Mouse (Mus musculus) forebrain, postnatal 0 days (tissue): ENCODE measurements around the gene Prim2. TPM values are rescaled to one million over a fixed set of nuclear protein-coding genes. Genes with fewer than 3 reads are reported as not detected.

Source experiments
- ATAC-seq: fragments of 200-750 bp; cut with Nextera tagmentation; 2 replicates; pipeline ENCODE4 v1.8.0; 2017; ENCODE audit warnings: mild to moderate bottlenecking, moderate library complexity
- DNase-seq: peaks from one replicate; pipeline ENCODE4 v3.0.0-alpha.2; 2015
- H3K27ac ChIP-seq: fragments of 300-500 bp; sonication (generic); 2 replicates; pipeline ENCODE4 v1.5.1; 2014; ENCODE audit warnings: low read depth, mild to moderate bottlenecking, antibody characterized with exemption, low read length, moderate library complexity, mixed read lengths
- H3K27me3 ChIP-seq: fragments of 300-500 bp; sonication (generic); 2 replicates; pipeline ENCODE4 v1.6.1; 2014; ENCODE audit warnings: mild to moderate bottlenecking, low read length, mixed read lengths; ENCODE audit not compliant: insufficient read depth
- H3K36me3 ChIP-seq: fragments of 300-500 bp; sonication (generic); 2 replicates; pipeline ENCODE4 v1.6.1; 2014; ENCODE audit warnings: mild to moderate bottlenecking, moderate library complexity; ENCODE audit not compliant: insufficient read depth
- H3K4me1 ChIP-seq: fragments of 300-500 bp; sonication (generic); 2 replicates; pipeline ENCODE4 v1.6.1; 2014; ENCODE audit warnings: antibody characterized with exemption; ENCODE audit not compliant: insufficient read depth
- H3K4me2 ChIP-seq: fragments of 300-500 bp; sonication (generic); 2 replicates; pipeline ENCODE4 v1.6.1; 2014; ENCODE audit warnings: low read depth, mild to moderate bottlenecking, moderate library complexity
- H3K4me3 ChIP-seq: fragments of 300-500 bp; sonication (generic); 2 replicates; pipeline ENCODE4 v1.5.1; 2014; ENCODE audit warnings: low read depth, low read length, mixed read lengths
- H3K9ac ChIP-seq: fragments of 300-500 bp; sonication (generic); 2 replicates; pipeline ENCODE4 v1.6.1; 2014; ENCODE audit warnings: mild to moderate bottlenecking
- H3K9me3 ChIP-seq: fragments of 300-500 bp; sonication (generic); 2 replicates; pipeline ENCODE4 v1.6.1; 2016; ENCODE audit warnings: low read length
- CTCF ChIP-seq: sonication (generic); IDR thresholded peaks from 2 replicates; pipeline ENCODE4 v1.5.1; 2016; ENCODE audit warnings: antibody characterized with exemption, control low read depth, low read depth
- WGBS: fragments of 180-500 bp; shearing (Covaris S2); extraction: QIAGEN DNeasy Blood & Tissue Kit; methylation state at CpG from one replicate; pipeline ENCODE4 v1.1.7; 2014; 5-methylcytosine and 5-hydroxymethylcytosine counted together
- polyA plus RNA-seq: library from polyadenylated mRNA; unstranded; fragments of >200 nt; fragmentation: Nextera tagmentation; extraction: Ambion mirVana; gene quantifications from 2 replicates; pipeline ENCODE4 v1.2.1, GENCODE M21; 2015
- total RNA-seq: library from RNA; depleted of rRNA; stranded (reverse); fragments of >200 nt; gene quantifications from 2 replicates; pipeline ENCODE4 v1.2.3, GENCODE M21; 2014

Gene Prim2
- total and polyA plus RNA-seq, 2 experiments from 2014 or later = 18.3 to 26.9 TPM

- Histone ChIP-seq H3K27ac (no peak overlapping the region), H3K9ac (no peak overlapping the region), H3K9me3 (no peaks in the 10 kb centered on the region), H3K4me1 (no peaks in the 10 kb centered on the region), H3K27me3 (no peaks in the 10 kb centered on the region), H3K4me3 (no peak overlapping the region), H3K36me3 (no peaks in the 10 kb centered on the region), H3K4me2 (no peak overlapping the region)
- no peak for DNase-seq
- ATAC-seq = no peak
- no peak for TF ChIP-seq CTCF
- whole genome bisulfite sequencing = 87% methylated on average over 4 of the region's 4 CpGs
Observed at GRCm38 (mm10) chr1:33511310-33511709, 158.3 kb downstream of the Prim2 start.

GRCm38 (mm10) chr1:33504371-33504770 lies 165.2 kb downstream of the Prim2 start:
- H3K4me2 ChIP-seq = no peak overlapping the region
- no peak overlapping the region for H3K9ac ChIP-seq
- no peaks in the 10 kb centered on the region; the same call in 1 of the 2 replicates for H3K4me1 ChIP-seq
- no peak overlapping the region for H3K27ac ChIP-seq
- DNase-seq (no peak), ATAC-seq (no peak)
- no peak for TF ChIP-seq CTCF
- 97% methylated on average over 5 of the region's 5 CpGs for WGBS
- H3K27me3 ChIP-seq = no peaks in the 10 kb centered on the region
- H3K9me3 ChIP-seq = no peaks in the 10 kb centered on the region
- H3K4me3 ChIP-seq = no peak overlapping the region
- no peaks in the 10 kb centered on the region for H3K36me3 ChIP-seq

- no peaks in the 10 kb centered on the region; the same call in 1 of the 2 replicates for H3K4me1 ChIP-seq
- H3K36me3 ChIP-seq = no peaks in the 10 kb centered on the region
- WGBS = 55% methylated on average over 7 of the region's 7 CpGs
- ATAC-seq (no peak), DNase-seq (no peak)
- no peaks in the 10 kb centered on the region for H3K9me3 ChIP-seq
- H3K4me2 ChIP-seq = no peak overlapping the region
- no peaks in the 10 kb centered on the region for H3K27me3 ChIP-seq
- H3K27ac ChIP-seq = no peak overlapping the region
- no peak overlapping the region for H3K9ac ChIP-seq
- no peak for TF ChIP-seq CTCF
- no peak overlapping the region for H3K4me3 ChIP-seq
Observed at GRCm38 (mm10) chr1:33502890-33503289, 166.7 kb downstream of the Prim2 start.

- H3K27me3 ChIP-seq = no peaks in the 10 kb centered on the region
- H3K36me3 ChIP-seq = no peaks in the 10 kb centered on the region
- no peak for ATAC-seq
- H3K9ac ChIP-seq = no peak overlapping the region
- no peak for TF ChIP-seq CTCF
- H3K4me1 ChIP-seq = no peaks in the 10 kb centered on the region; the same call in 1 of the 2 replicates
- H3K4me2 ChIP-seq = no peak overlapping the region
- WGBS = 79% methylated on average over 1 of the region's 1 CpGs
- no peak overlapping the region for H3K4me3 ChIP-seq
- no peak overlapping the region for H3K27ac ChIP-seq
- no peak for DNase-seq
- H3K9me3 ChIP-seq = no peaks in the 10 kb centered on the region
Observed at GRCm38 (mm10) chr1:33502298-33502697, 167.3 kb downstream of the Prim2 start.

GRCm38 (mm10) chr1:33500111-33500510 lies 169.5 kb downstream of the Prim2 start:
- Histone ChIP-seq H3K36me3 (no peaks in the 10 kb centered on the region), H3K4me2 (no peak overlapping the region), H3K27ac (no peak overlapping the region), H3K4me1 (peaks cover 4% of the 10 kb centered on the region; the same call in 1 of the 2 replicates), H3K27me3 (no peaks in the 10 kb centered on the region), H3K9ac (no peak overlapping the region), H3K4me3 (no peak overlapping the region), H3K9me3 (no peaks in the 10 kb centered on the region)
- DNase-seq (no peak), ATAC-seq (no peak)
- WGBS = 72% methylated on average over 9 of the region's 9 CpGs
- no peak for TF ChIP-seq CTCF

- peaks cover 6% of the 10 kb centered on the region; the same call in 1 of the 2 replicates for H3K4me1 ChIP-seq
- 54% methylated on average over 4 of the region's 4 CpGs for WGBS
- H3K36me3 ChIP-seq = no peaks in the 10 kb centered on the region
- H3K27me3 ChIP-seq = no peaks in the 10 kb centered on the region
- ATAC-seq = peak; percentile 49; the same call in 1 of the 2 replicates
- no peak overlapping the region for H3K4me3 ChIP-seq
- H3K27ac ChIP-seq = no peak overlapping the region
- TF ChIP-seq CTCF = no peak
- no peak overlapping the region for H3K4me2 ChIP-seq
- no peak overlapping the region for H3K9ac ChIP-seq
- DNase-seq = no peak
- H3K9me3 ChIP-seq = no peaks in the 10 kb centered on the region
Observed at GRCm38 (mm10) chr1:33499603-33500002, 170.0 kb downstream of the Prim2 start.

- H3K9ac ChIP-seq = no peak overlapping the region
- no peaks in the 10 kb centered on the region for H3K9me3 ChIP-seq
- H3K36me3 ChIP-seq = no peaks in the 10 kb centered on the region
- no peaks in the 10 kb centered on the region for H3K27me3 ChIP-seq
- WGBS = 61% methylated on average over 4 of the region's 4 CpGs
- ATAC-seq (no peak), DNase-seq (no peak)
- H3K4me3 ChIP-seq = no peak overlapping the region
- TF ChIP-seq CTCF = no peak
- peaks cover 6% of the 10 kb centered on the region; the same call in 1 of the 2 replicates for H3K4me1 ChIP-seq
- no peak overlapping the region for H3K4me2 ChIP-seq
- no peak overlapping the region for H3K27ac ChIP-seq
Observed at GRCm38 (mm10) chr1:33496128-33496527, 173.5 kb downstream of the Prim2 start.

- no peak for TF ChIP-seq CTCF
- Histone ChIP-seq H3K36me3 (no peaks in the 10 kb centered on the region), H3K4me3 (no peak overlapping the region), H3K4me2 (no peak overlapping the region), H3K9ac (no peak overlapping the region), H3K4me1 (peaks cover 6% of the 10 kb centered on the region; the same call in 1 of the 2 replicates), H3K9me3 (no peaks in the 10 kb centered on the region), H3K27ac (0 out of 2 replicates have a peak overlapping the region, but pooled peaks have one; percentile 17), H3K27me3 (no peaks in the 10 kb centered on the region)
- ATAC-seq = no peak
- 15% methylated on average over 3 of the region's 3 CpGs for WGBS
- DNase-seq = no peak
Observed at GRCm38 (mm10) chr1:33495586-33495985, 174.0 kb downstream of the Prim2 start.
